Mouse (Mus musculus): ENCODE results near the gene Ttll7.

DNA sequence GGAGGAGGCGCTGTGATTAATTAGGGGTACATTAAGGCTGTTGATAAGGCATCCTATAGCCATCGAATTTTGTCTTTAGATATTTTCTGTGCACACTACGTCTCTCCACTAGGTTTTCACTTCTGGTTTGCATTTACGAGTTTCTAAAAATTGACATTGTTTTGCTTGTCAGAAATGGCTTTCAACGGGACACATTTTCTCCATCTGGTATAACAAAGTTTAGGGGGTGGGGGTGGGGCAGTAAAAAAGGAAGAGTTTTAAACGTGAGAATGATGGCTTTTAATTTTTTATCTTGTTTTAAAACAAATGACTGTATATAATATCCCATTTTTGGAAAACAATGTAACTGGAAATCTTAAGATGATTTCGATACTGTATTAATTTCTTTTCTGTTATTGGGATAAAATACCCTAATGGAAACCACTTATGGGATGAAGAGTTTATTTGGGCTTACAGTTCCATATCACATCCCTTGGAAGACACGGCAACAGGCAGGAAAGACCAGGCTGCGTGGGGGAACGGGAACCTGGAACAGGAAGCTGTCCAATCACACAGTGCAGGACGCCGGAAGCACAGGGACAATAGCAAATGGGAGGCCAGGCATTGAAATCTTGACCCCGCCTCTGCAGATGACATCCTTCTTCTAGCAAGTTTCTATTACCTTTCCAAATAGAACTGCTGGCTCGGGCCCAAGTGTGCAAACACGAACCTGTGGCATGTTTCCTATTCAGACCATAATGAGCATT is 142.7 kb downstream of the Ttll7 start:
- no peak for TF ChIP-seq POLR2A (IDR thresholded peaks at IDR 0.05; ENCODE audit: borderline replicate concordance, extremely low read depth, insufficient read depth, insufficient read length, poor library complexity, severe bottlenecking)
- TF ChIP-seq CTCF (IDR thresholded peaks at IDR 0.05; ENCODE audit: borderline replicate concordance, extremely low read depth, insufficient read depth, insufficient read length), result no peak

Measured in brain, embryonic 14.5 days (tissue).